Mouse (Mus musculus) heart, postnatal 4 days (tissue): ENCODE results near the gene Ift122. TPM values are rescaled to one million over a fixed set of nuclear protein-coding genes. Genes with fewer than 3 reads are reported as not detected.
A peak's percentile ranks its signal among the peaks of the same experiment; 100 is the strongest.
"Not testable (repeated sequence)": the region's sequence is repeated elsewhere in the genome, so short reads cannot be mapped to it uniquely, and the experiment has no call there.

Source experiments
- DNase-seq: peaks from one replicate; pipeline ENCODE4 v3.0.0; 2021
- total RNA-seq, 2 experiments: library from RNA; stranded (reverse); gene quantifications; 2 replicates each; pipeline ENCODE4 v1.2.3; 2021

Gene Ift122
- total RNA-seq, 2 experiments from 2014 or later = 16.3 to 17.6 TPM

DNA sequence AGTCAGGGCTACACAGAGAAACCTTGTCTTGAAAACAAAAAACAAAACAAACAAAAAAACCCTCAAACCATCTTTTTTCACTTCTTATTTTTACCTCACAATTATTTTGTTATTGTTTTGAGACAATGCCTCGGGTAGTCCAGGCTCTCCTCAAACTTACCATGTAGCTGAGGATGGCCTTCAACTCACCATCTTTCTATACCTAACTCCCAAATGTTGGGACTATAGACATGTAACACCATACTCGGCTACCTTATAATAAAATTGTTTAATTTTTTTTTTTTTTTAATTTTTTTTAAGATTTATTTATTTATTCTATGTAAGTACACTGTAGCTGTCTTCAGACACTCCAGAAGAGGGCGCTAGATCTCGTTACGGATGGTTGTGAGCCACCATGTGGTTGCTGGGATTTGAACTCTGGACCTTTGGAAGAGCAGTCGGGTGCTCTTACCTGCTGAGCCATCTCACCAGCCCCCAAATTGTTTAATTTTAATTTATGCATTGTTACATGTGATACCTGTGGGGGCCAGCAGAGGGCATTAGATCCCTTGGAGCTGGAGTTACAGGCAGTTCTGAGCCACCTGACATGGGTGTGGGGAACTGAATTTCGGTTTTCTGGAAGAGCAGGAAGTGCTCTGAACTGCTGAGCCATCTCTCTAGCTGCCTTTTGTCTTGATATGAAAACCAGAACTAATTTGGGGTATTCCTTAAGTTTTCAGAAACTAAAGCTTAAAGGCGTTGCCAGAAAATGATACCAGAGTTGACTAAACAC is 6.4 kb upstream of the Ift122 start:
- peak; percentile 76 for DNase-seq

- DNase-seq = no peak
Measured at GRCm38 (mm10) chr6:115848598-115849304, 4.5 kb upstream of the Ift122 start.

DNA sequence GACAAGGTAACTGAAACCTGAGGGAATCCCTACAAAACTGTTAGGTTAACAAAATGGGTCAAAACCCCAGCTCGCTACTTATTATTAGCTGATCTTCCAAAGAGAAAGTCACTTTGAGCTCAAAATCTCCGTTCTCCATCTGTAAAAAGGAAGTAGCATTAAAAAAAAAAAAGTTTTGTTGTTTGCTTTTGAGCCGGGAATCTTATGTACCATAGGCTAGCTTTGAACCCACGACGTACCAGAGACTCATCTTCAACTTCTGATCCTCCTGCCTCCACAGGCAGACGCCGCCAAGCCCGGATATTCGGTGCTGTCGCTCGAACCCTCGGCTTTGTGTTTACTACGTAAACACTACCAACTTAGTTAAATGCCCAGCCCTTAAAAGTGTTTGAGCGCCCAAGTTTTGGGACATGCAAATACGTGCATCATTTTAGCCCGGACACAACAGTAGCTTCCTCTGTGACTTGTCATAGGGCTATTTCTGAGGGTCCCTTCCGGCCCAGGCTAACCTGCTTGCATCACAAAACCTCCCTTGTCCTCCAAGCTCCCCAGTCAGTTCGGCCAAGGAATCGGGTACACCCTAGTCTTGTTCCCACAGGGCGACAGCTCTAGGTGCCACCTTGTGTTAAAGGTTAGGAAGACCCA is 702 bp upstream of the Ift122 start:
- DNase-seq = no peak

GRCm38 (mm10) chr6:115853985-115854384 is 715 bp downstream of the Ift122 start:
- DNase-seq = no peak

- DNase-seq = no peak
Measured at GRCm38 (mm10) chr6:115854432-115854831, 1.2 kb downstream of the Ift122 start.

DNA sequence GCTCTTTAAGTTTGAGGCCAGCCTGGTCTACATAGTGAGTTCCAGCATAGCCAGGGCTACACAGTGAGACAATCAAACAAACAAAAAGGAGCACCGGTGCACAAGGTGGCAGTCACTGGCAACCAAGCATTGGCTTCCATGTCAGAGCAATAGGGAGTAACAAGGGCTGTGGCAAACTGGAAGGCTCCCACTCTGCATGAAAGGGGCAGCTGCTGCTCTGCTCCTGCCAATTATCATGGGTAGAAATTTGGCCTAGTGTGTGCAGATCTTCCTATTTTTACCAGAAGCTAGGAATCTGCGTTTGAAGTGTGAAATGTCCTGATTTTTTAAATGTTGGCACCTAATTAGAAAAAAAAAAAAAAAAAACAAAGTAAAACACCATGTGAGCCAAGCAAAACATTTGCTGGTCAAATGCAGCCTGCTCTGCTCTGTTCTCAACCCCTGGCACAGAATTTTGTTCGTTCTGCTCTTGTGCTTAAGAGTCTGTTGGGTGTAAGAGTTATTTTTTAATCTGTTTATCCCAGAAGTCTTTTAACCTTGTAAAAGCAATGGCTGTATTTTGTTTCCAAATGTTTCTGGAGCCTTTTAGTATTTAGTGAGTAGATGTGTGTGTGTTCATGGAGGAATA is 2.6 kb downstream of the Ift122 start:
- DNase-seq = no peak

DNA sequence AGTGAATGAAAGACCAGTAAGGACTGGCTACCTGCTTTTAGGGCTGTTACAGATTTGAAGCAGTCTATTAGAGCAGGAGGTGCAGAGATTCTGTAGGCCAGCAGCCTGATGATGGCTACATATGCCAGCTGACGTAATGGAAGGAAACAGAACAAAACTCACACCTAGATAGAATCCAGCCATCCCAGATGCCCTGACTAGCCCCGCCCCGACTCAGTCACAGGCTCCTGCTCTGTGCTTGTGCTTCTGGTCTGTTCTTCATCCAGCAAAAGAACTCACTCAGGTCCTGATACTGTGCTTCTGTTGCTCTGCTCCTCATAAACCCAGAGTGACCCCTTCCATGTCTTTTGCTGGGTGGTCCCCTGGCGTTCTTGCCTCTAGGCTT is 3.1 kb downstream of the Ift122 start:
- no peak for DNase-seq

GRCm38 (mm10) chr6:115859258-115859657 is 6.0 kb downstream of the Ift122 start:
- no peak for DNase-seq

DNA sequence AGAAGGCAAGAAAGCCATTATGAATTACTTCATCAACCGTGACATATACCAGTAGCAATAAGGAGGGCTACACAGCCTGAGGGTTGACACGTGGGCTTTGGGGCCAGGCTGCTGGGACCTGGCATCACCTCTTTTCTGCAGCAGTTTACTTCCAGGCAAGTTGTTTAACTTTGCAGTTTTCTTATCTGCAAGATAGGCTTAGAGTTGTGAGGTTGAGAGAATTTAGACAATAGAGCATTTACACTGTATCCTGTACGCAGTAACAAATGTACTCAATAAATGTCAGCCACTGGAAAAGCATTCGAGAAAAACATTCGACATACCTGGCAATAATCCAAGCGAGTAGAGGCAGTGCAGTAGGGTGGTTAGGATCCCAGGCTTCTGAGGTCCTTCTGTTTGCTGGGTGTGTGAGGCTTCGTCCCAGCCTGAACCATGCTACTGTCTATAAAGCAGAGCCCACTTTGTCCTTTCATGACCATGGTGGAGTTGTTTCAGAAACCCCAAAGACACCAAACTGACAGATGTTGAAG is 6.8 kb downstream of the Ift122 start:
- no peak for DNase-seq

DNA sequence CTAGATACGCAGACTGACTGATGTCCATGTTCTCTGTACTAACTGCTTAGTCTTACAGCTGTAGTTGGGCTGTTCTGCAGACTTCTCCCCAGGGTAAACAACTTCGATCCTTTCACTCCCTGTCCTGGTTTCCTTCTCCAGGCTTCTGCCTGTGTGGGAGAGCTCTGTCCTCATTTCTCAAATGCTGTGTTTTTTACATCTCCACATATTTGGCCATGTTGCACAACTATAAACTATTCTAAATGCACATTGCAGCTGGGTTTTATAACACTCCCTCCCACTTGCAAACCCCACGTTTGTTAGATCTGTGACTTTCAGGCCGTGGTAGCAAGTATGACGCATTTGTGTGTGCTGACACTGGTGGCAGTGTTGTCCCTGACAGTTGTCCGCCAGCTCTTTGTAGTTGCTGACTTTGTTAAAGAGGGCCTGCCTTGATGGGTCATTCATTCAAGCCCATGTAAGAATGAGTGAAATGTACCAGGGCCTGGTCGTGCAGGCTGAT is 10.1 kb downstream of the Ift122 start:
- no peak for DNase-seq

DNA sequence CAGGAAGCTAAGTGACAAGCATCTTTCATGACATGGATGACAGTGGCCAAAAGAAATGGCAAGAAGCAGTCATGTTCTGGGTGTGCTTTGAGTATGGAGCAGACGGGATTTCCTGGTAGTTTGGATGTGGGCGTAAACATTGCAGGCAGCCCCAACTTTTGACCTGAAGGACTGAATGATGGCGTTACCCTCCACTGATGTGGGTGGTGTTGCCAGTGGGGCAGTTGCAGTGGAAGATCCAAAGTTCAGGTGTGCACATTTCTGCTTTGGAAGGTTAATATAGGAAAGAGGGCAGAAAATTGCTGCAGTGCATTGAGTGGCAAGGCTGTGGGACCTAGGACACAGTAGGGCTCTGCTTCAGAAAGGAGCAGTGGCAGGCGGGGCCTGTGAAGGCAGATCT is 12.0 kb downstream of the Ift122 start:
- DNase-seq = no peak

DNA sequence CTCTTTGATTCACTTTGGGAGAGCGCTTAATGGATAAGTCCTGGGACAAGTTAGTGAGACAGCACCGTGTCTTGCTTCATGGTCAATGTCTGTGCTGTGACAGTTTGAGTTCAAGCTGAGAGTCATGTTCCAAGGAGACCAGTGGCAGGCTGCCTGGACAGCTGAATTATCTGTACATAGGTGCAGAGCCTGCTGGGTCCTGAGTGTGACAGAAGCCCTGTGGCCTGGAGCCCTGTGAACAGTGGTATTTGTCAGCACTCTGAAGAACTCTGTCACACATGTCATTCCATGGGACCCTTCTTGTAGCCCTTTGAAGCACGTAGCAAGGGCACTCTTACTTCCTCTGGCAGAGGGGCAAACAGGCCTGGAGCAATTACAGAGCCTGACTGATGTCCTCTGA is 13.9 kb downstream of the Ift122 start:
- DNase-seq = not testable (repeated sequence)

GRCm38 (mm10) chr6:115871318-115871717 is 18.0 kb downstream of the Ift122 start:
- not testable (repeated sequence) for DNase-seq

DNA sequence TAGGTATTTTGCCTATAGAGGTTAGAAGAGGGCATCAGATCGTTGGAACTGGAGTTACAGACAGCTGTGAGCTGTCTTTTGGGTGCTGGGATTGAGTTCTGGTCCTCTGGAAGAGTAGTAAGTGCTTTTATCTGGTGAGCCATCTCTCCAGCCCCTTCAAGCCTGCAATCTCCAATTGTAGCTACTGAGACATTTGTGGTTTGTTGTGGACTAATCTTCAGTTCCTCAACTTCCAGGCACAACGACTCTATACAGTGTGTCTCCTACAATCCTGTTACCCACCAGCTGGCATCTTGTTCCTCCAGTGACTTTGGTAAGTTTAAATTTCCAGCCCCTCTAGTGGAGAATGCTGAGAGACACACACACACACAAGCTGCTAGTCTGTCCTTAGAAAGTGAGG is 24.0 kb downstream of the Ift122 start:
- DNase-seq = no peak

DNA sequence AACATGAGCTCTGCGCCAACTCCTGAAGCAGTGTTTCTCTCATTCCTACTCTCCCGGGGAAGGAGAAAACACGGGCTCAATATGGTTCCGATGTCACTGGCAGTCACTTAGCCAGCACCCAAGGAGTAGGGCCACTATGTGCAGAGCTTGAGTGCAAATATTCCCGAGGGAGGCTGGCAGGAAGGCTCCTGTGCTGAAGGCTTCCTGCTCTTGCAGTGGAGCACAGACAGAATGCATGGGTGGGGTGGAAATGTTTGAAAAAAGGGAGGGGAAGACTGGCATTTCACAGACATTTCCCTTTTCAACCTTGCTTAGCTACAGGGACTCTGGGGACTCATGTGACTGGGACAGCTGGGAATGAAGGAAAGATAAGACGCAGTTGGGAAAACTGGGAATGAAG is 25.4 kb downstream of the Ift122 start:
- no peak for DNase-seq

- DNase-seq = no peak
Measured at GRCm38 (mm10) chr6:115879736-115880135, 26.5 kb downstream of the Ift122 start.

DNA sequence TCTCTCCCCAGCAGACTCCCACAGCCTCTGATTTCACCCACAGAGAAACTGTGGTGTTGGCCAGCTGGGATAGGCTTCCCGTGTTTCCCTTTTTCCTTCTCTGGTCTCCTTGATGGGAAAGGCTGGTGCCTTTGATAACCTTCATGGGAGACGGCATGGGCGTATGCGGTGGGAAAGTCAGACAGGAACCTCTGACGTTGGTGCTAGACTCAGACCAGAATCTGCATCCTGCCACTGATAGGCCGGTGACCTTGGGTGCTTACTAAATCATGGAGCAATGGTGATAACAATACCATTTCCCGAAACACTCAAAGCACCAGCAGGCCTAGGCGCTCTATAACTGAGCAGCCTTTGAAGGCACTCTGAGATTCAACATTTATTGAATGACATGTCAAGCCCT is 27.5 kb downstream of the Ift122 start:
- peak; percentile 35 for DNase-seq

DNA sequence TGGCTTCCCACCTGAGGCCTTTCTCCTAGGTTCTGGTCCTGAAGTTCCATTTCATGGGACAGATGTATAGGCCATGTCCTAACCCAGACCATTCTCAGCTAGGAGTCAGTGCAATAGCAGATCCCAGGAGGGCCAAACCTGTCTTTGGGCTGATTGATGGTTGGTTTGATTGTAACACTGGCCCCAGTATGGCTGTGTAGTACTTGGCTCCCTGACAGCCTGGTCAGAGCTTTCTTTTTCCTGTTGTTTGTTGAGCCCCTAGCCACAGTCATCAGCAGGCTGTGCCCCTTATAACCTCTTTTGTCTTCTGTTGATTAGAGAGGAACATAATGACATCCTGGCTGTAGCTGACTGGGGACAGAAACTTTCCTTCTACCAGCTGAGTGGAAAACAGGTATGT is 30.7 kb downstream of the Ift122 start:
- DNase-seq = no peak

- no peak for DNase-seq
Measured at GRCm38 (mm10) chr6:115886894-115887293, 33.6 kb downstream of the Ift122 start.

GRCm38 (mm10) chr6:115888296-115888695 is 35.0 kb downstream of the Ift122 start:
- DNase-seq = peak; percentile 51

DNA sequence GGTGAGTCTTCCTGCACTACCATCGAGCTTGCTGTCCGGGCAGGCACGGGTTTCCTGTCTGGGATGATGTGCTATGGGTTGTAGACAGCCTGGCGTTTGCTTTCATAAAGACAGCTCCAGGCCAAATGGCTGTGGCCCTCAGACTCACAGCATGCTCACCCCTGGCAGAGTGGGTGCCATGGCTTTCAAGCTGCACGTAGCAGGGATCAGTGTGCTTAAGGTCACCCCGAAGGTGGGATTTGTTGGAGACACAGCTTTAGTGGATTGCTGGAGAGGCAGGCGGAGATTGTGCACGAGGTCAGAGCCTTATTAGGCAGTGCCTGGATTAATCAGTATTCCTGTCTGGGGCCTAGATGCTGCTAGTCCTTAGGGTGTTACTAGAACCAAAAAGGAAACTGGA is 37.3 kb downstream of the Ift122 start:
- DNase-seq = no peak

DNA sequence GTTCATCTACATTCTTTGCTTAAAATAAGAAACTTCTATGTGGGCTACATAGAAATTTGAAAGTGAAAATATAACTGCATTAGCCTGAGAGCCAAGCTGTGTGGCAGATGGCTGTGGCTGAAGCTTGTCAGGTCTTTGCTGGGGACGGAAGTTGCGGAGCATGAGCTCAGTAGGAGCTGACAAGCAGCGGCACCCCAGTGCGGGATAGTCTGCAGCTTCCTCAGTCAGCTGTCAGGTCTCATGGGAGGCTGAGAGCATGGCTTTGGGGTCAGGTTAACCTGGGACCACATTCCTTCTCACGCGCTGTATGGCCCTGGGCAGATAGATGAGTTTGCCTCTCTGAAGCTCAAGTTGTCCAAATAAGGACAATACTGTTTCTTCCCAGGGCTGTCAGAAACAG is 37.8 kb downstream of the Ift122 start:
- DNase-seq = no peak
